Mouse (Mus musculus): ENCODE results near the gene Sh2d6. TPM values are rescaled to one million over a fixed set of nuclear protein-coding genes. Genes with fewer than 3 reads are reported as not detected.

The Sh2d6 gene
- polyA plus RNA-seq, 1 experiment from 2014 or later = 0.97 TPM

DNA sequence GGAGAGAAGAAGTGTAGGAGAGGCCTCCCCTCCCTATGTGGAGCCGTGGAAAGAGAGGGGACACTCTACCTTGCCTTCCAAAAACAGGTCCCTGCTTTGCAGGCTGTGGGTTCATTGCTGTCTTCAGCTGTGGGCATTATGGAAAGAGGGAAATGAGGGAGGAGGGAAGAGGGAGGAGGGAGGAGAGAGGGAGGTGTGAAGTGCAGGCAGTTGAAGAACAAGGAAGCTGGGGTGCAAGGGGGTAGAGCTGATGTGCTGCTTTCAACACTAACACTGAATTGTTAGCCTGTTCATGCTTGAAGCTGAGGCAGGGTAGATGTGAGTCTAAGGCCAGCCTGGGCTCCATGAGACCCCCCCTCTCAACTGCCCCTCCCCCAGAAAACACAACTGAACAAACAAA lies 2.7 kb downstream of the Sh2d6 start:
- Histone ChIP-seq H3K27me3 (no peaks in the 10 kb centered on the region), H3K36me3 (no peaks in the 10 kb centered on the region), H3K4me2 (replicated peaks) (peak overlapping the region; percentile 42; the same call in 1 of the 2 replicates), H3K9ac (replicated peaks) (peak overlapping the region; percentile 41; the same call in 1 of the 2 replicates), H3K4me1 (peaks cover 31% of the 10 kb centered on the region), H3K4me3 (no peak overlapping the region), H3K9me3 (no peaks in the 10 kb centered on the region), H3K27ac (replicated peaks) (peak overlapping the region; percentile 92)
- WGBS = 90% methylated on average over 1 of the region's 1 CpGs
- no peak for ATAC-seq (ENCODE audit: low FRiP score, low read depth)

DNA sequence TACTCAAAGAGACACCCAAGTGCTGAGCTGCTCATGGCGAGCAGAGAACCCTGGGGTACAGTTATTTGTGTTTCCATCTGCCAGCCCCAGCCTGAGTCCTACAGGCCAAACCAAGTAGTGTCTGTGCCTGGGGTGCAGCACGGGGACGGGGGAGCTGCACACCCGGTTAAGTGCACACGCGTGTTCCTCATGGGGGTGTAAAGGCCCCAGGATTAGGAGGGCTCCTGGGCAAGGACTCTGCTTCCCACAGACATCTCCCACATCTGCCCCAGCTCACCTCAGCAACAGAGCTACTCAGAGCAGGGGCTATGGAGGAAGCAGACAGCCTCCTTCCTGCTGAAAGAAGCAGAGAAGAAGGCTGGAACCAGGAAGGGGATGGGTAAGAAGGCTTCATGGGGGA lies 5.9 kb downstream of the Sh2d6 start:
- Histone ChIP-seq H3K4me2 (replicated peaks) (no peak overlapping the region), H3K27me3 (no peaks in the 10 kb centered on the region), H3K4me3 (no peak overlapping the region), H3K36me3 (no peaks in the 10 kb centered on the region), H3K9me3 (no peaks in the 10 kb centered on the region), H3K27ac (replicated peaks) (no peak overlapping the region; the same call in 1 of the 2 replicates), H3K4me1 (peaks cover 44% of the 10 kb centered on the region), H3K9ac (replicated peaks) (no peak overlapping the region)
- 96% methylated on average over 6 of the region's 6 CpGs for WGBS
- ATAC-seq (ENCODE audit: low FRiP score, low read depth) = no peak

DNA sequence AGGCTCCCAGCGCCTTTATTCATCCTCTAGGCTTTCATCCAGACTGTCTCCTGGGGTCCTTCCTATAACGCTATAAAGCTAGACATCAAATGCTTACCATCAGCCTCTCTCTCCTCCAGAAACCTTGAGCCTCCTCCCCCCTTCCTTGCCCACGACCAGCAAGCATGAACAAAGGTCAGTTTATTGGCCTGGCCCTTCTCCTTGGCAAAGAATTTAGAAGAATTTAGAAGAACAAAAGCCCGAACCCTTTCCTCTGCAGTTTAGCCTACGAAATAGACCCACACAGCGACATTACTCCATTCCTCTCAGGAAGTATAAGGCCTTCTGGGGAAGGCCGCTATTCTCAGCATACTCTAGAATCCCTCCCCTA lies 8.5 kb downstream of the Sh2d6 start:
- no peaks in the 10 kb centered on the region for H3K36me3 ChIP-seq
- peak overlapping the region; percentile 38 for H3K4me3 ChIP-seq
- H3K4me1 ChIP-seq = peaks cover 23% of the 10 kb centered on the region
- H3K4me2 ChIP-seq (replicated peaks) = peak overlapping the region; percentile 56
- WGBS = 46% methylated on average over 7 of the region's 7 CpGs
- ATAC-seq (ENCODE audit: low FRiP score, low read depth) = no peak
- H3K27me3 ChIP-seq = no peaks in the 10 kb centered on the region
- no peaks in the 10 kb centered on the region for H3K9me3 ChIP-seq
- H3K27ac ChIP-seq (replicated peaks) = peak overlapping the region; percentile 93
- H3K9ac ChIP-seq (replicated peaks) = peak overlapping the region; percentile 59

DNA sequence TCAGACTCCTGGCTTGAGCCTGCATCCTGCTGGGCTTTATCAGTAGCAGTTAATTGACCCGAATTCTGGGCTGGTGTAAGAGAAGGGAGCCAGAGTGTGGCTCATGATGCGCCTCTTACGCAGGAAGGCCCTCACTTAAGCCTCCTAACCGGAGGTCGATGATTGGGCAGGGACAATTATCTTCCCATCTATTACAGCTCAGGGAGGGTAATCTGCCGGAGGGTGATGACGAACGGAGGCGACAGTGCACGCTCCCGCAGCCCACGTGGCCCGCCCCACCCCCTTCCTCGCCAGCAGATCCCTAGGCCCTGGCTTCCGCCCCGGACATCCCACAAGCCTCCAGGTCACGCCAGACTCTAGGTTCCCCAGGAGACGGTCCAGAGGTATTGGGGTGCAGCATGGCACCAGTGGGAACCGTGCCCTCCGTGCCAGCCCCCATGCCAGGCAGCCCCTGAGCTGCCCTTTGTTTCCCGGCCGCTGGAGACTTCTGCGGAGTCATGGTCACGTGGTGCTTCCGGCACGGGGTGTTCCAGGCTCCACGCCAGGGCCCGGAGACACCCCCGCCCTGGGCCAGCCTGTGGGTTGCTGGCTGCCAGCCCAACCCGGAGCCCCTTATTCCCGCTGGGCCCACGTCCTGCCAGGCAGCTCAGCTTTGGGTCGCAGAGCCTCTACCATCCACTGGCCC lies 9.0 kb downstream of the Sh2d6 start:
- Histone ChIP-seq H3K4me3 (peak overlapping the region; percentile 38), H3K4me1 (peaks cover 23% of the 10 kb centered on the region), H3K9ac (replicated peaks) (peak overlapping the region; percentile 59), H3K36me3 (no peaks in the 10 kb centered on the region), H3K27me3 (no peaks in the 10 kb centered on the region), H3K4me2 (replicated peaks) (peak overlapping the region; percentile 56), H3K27ac (replicated peaks) (peak overlapping the region; percentile 93), H3K9me3 (no peaks in the 10 kb centered on the region)
- peak; percentile 91 for ATAC-seq (ENCODE audit: low FRiP score, low read depth)
- WGBS = 4% methylated on average over 33 of the region's 33 CpGs

DNA sequence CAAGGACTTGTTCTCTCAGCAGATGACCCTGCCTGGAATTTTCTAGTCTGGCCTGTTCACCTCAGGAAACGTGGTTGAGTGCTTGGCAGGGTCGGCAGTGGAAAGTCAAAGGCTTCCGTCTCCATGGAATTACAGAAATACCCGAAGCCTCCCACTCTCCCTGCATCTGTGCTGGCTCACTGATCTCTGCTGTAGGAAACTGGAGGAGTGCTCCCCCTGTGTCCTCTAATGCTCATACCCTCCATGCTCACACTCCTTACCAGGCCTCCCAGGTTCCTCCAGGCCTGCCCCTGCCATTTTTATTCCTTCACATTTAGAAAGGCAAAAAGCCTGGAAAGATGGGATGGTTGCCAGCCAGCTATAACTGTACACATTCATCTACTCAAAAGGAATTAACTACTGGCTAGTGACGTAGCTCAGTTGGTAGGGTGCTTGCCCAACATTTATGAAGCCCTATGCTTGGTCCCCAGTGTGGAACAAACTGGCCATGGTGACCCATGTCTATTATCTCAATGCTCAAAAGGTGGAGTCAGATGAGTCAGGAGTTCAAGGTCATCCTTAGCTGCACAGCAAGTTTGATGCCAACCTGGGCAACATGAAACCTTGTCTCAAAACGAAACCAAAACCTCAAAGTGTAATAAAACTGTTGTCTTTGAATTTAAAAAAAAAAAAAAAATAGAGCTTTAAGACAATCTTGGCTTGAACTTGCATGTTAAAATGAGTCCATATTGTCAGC lies 10.7 kb downstream of the Sh2d6 start:
- Histone ChIP-seq H3K4me3 (no peak overlapping the region), H3K9ac (replicated peaks) (no peak overlapping the region), H3K4me1 (peaks cover 23% of the 10 kb centered on the region), H3K27me3 (no peaks in the 10 kb centered on the region), H3K9me3 (no peaks in the 10 kb centered on the region), H3K27ac (replicated peaks) (0 out of 2 replicates have a peak overlapping the region, but pooled peaks have one; percentile 93), H3K4me2 (replicated peaks) (no peak overlapping the region), H3K36me3 (no peaks in the 10 kb centered on the region)
- WGBS = 77% methylated on average over 6 of the region's 6 CpGs
- ATAC-seq (ENCODE audit: low FRiP score, low read depth) = no peak

DNA sequence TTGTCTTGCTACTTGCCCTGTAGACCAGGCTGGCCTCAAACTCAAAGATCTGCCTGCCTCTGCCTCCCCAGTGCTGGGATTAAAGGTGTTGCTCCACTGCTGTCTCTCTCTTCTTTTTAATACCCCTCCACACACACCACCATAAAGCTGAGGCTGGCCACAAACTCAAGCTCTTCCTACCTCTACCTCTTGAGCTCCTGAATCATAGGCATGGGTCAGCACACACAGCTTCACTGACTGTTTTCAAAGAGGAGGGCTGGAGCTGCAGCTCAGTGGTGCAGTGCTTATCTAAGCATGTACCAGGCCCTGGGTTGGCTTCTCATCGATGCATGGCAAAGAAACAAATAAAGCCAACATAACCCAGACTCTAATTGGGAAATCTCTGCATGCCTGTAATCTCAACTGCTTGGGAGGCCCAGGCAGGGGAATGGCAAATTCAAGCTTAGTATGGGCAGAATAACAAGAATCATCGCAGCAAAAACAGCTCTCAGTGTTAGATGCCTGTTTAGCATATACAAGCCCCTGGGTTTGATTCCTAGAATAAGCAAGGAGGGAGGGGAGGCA lies 11.6 kb downstream of the Sh2d6 start:
- WGBS = 85% methylated on average over 2 of the region's 2 CpGs
- ATAC-seq (ENCODE audit: low FRiP score, low read depth) = no peak
- no peaks in the 10 kb centered on the region for H3K27me3 ChIP-seq
- no peak overlapping the region for H3K4me2 ChIP-seq (replicated peaks)
- H3K9ac ChIP-seq (replicated peaks) = no peak overlapping the region
- no peak overlapping the region for H3K27ac ChIP-seq (replicated peaks)
- no peaks in the 10 kb centered on the region for H3K36me3 ChIP-seq
- H3K4me1 ChIP-seq = peaks cover 23% of the 10 kb centered on the region
- no peak overlapping the region for H3K4me3 ChIP-seq
- no peaks in the 10 kb centered on the region for H3K9me3 ChIP-seq

DNA sequence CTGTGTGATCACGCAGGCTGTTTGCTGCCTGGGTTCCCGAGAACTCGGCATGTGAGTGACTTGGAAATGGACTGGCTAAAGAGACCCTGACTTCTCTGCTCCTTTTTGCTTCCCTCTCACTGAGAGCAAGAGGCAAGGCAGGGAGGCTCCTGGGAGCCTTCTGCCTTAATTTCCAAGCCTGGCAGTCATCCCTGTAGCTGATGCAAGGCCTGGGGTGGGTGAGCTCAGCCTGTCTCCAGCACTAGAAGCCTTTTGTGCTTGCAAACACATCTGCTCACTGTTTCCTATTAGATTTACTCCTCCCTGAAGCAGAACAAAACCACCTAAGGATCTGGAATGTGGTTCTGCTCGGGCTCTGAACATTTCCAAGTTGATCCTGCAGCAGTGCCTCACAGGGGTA lies 12.9 kb downstream of the Sh2d6 start:
- H3K9me3 ChIP-seq = no peaks in the 10 kb centered on the region
- peaks cover 17% of the 10 kb centered on the region for H3K4me1 ChIP-seq
- no peak overlapping the region; the same call in 1 of the 2 replicates for H3K27ac ChIP-seq (replicated peaks)
- H3K36me3 ChIP-seq = no peaks in the 10 kb centered on the region
- no peak overlapping the region for H3K4me2 ChIP-seq (replicated peaks)
- no peaks in the 10 kb centered on the region for H3K27me3 ChIP-seq
- no peak for ATAC-seq (ENCODE audit: low FRiP score, low read depth)
- 79% methylated on average over 4 of the region's 4 CpGs for WGBS
- H3K9ac ChIP-seq (replicated peaks) = no peak overlapping the region
- no peak overlapping the region for H3K4me3 ChIP-seq

DNA sequence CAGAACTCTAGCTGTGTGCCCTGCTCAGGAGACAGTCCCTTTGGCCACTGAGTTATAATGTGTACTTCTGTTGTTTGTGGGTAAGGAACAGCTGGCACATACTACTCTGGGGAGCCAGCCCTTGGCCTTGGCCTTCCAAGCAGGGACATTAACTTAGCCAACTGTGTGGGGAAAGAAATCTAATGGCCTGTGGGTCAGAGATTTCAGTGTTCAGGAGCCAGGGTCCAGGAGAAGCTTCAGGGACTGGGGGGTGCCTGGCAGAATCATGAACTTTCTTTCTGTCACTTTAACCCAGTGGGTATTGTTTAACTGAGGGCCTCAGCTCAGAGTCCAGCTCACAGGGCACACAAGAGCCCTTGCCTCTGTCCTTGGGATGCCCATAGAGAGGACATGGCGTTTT lies 15.4 kb downstream of the Sh2d6 start:
- Histone ChIP-seq H3K9me3 (no peaks in the 10 kb centered on the region), H3K4me3 (no peak overlapping the region), H3K27me3 (no peaks in the 10 kb centered on the region), H3K4me1 (no peaks in the 10 kb centered on the region), H3K27ac (replicated peaks) (no peak overlapping the region), H3K4me2 (replicated peaks) (no peak overlapping the region), H3K9ac (replicated peaks) (no peak overlapping the region), H3K36me3 (no peaks in the 10 kb centered on the region)
- 67% methylated on average over 1 of the region's 1 CpGs for WGBS
- no peak for ATAC-seq (ENCODE audit: low FRiP score, low read depth)

DNA sequence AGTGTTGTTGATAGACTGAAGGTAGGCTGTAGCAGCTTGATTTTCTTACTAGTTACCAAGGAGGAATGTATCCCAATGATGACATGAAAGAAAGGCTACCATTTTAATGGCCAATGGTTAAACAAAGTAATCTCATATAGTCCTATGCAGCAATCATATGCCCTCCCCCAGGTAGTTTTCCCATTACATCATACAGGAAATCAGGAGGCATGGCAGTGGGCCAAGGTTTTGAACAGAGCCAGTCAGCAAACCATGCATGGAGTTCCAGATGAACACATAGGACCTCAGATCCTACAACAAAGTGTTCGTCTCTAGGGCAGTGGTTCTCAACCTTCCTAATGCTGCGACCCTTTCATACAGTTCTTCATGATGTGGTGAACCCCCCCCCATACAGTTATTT lies 17.6 kb downstream of the Sh2d6 start:
- no peak overlapping the region for H3K4me3 ChIP-seq
- no peaks in the 10 kb centered on the region for H3K27me3 ChIP-seq
- no peaks in the 10 kb centered on the region for H3K36me3 ChIP-seq
- no peak overlapping the region for H3K4me2 ChIP-seq (replicated peaks)
- WGBS = 86% methylated on average over 2 of the region's 2 CpGs
- no peaks in the 10 kb centered on the region for H3K4me1 ChIP-seq
- ATAC-seq (ENCODE audit: low FRiP score, low read depth) = no peak
- H3K9me3 ChIP-seq = no peaks in the 10 kb centered on the region
- no peak overlapping the region for H3K27ac ChIP-seq (replicated peaks)
- H3K9ac ChIP-seq (replicated peaks) = no peak overlapping the region

DNA sequence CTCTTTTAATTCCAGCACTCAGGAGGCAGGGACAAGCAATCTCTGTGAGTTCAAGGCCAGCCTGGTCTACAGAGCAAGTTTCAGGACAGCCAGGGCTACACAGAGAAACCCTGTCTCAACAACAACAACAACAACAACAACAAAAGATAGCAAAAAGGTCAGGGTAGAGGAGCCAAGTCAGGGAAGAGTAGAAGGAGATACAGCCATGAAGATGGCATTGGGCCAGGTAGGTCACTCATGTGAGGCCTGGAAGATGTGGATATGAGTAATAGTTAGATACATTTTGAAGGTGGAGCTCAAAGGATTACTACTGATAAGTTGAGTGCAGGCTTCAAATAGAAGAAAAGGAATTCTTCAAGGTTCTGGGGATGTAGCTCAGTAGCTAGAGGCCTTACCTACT lies 18.2 kb downstream of the Sh2d6 start:
- Histone ChIP-seq H3K36me3 (no peaks in the 10 kb centered on the region), H3K27me3 (no peaks in the 10 kb centered on the region), H3K9ac (replicated peaks) (no peak overlapping the region), H3K27ac (replicated peaks) (no peak overlapping the region), H3K4me2 (replicated peaks) (no peak overlapping the region), H3K4me3 (no peak overlapping the region), H3K4me1 (no peaks in the 10 kb centered on the region), H3K9me3 (no peaks in the 10 kb centered on the region)
- ATAC-seq (ENCODE audit: low FRiP score, low read depth) = no peak

DNA sequence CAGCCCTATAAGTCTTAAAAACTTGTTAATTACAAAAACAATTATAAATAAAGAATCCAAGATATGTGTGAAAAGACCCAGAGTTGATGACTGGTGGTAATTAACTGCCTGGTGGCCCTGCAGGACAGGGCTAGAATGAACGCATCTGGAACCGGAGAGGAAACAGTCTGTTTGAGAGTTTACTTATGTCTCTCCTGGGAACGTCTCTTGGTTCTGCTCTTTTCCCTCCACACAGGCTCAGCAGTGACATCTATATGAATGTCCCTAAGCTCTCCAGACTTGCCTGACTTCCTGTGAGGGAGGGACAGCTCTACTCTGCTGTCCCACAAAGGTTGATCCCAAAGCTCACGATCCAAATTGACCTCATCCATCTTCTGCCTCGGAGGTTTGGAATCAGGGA lies 22.6 kb downstream of the Sh2d6 start:
- ATAC-seq (ENCODE audit: low FRiP score, low read depth) = no peak
- Histone ChIP-seq H3K4me3 (no peak overlapping the region), H3K36me3 (no peaks in the 10 kb centered on the region), H3K27ac (replicated peaks) (no peak overlapping the region), H3K9me3 (no peaks in the 10 kb centered on the region), H3K4me1 (no peaks in the 10 kb centered on the region), H3K9ac (replicated peaks) (no peak overlapping the region), H3K4me2 (replicated peaks) (no peak overlapping the region), H3K27me3 (no peaks in the 10 kb centered on the region)
- 80% methylated on average over 5 of the region's 5 CpGs for WGBS

DNA sequence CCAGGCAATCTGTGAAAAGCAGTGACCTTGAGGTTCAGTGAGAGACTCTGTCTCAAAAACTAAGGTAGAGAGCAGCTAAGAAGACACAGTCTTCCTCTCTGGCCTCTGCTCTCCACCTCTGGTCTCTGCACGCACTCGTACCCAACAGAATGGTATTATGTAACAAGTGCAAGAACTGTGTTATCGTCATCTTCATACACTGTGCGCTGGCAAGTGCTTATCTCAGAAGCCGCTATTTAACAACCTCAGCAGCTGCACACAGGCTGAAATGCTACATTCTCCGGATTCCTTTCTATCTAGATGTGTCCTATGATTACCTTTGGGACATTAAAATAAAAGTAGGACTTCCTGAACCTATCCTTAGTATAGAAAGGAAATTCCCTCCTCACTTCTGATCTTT lies 28.6 kb downstream of the Sh2d6 start:
- WGBS = 84% methylated on average over 6 of the region's 6 CpGs
- no peaks in the 10 kb centered on the region for H3K36me3 ChIP-seq
- H3K27ac ChIP-seq (replicated peaks) = no peak overlapping the region
- no peaks in the 10 kb centered on the region for H3K27me3 ChIP-seq
- no peaks in the 10 kb centered on the region for H3K9me3 ChIP-seq
- no peak for ATAC-seq (ENCODE audit: low FRiP score, low read depth)
- H3K4me2 ChIP-seq (replicated peaks) = no peak overlapping the region
- no peak overlapping the region for H3K4me3 ChIP-seq
- H3K4me1 ChIP-seq = no peaks in the 10 kb centered on the region
- H3K9ac ChIP-seq (replicated peaks) = no peak overlapping the region
